Mouse (Mus musculus): ENCODE data around the gene Slc17a1. TPM values are rescaled to one million over a fixed set of nuclear protein-coding genes. Genes with fewer than 3 reads are reported as not detected.

Gene Slc17a1
- 0.15 TPM in 1 of 2 replicates, not detected in the other for polyA plus RNA-seq (2015; fragmentation: Nextera tagmentation; extraction: Ambion mirVana)

- H3K4me2 ChIP-seq: no peak within 1 kb of the TSS
- no peak within 1 kb of the TSS for H3K27ac ChIP-seq
- H3K4me1 ChIP-seq: peaks cover 7% of the 10 kb centered on the region; the same call in 1 of the 2 replicates
- no peaks in the 10 kb centered on the region for H3K36me3 ChIP-seq
- no peak for ATAC-seq (ENCODE audit: borderline replicate concordance, extremely low read depth, low FRiP score, low TSS enrichment)
- no peak within 1 kb of the TSS for H3K4me3 ChIP-seq
- no peaks in the 10 kb centered on the region for H3K27me3 ChIP-seq
- H3K9me3 ChIP-seq: no peaks in the 10 kb centered on the region
- no peak within 1 kb of the TSS for H3K9ac ChIP-seq
- WGBS: 79% methylated on average over 7 of the region's 7 CpGs
Observed at GRCm38 (mm10) chr13:23867405-23867804, at the start of gene Slc17a1. Slc17a1 (plus strand) TSS chr13:23867750.

- Histone ChIP-seq H3K27ac (no peak overlapping the region), H3K4me1 (no peaks in the 10 kb centered on the region), H3K4me2 (no peak overlapping the region), H3K9ac (no peak overlapping the region), H3K27me3 (no peaks in the 10 kb centered on the region), H3K9me3 (no peaks in the 10 kb centered on the region), H3K36me3 (no peaks in the 10 kb centered on the region), H3K4me3 (no peak overlapping the region)
- WGBS: 56% methylated on average over 4 of the region's 4 CpGs
- no peak for ATAC-seq (ENCODE audit: borderline replicate concordance, extremely low read depth, low FRiP score, low TSS enrichment)
Observed at GRCm38 (mm10) chr13:23820179-23820940, 47.2 kb upstream of the Slc17a1 start.

- Histone ChIP-seq H3K4me1 (no peaks in the 10 kb centered on the region), H3K27ac (no peak overlapping the region), H3K27me3 (no peaks in the 10 kb centered on the region), H3K36me3 (no peaks in the 10 kb centered on the region), H3K9me3 (no peaks in the 10 kb centered on the region), H3K4me2 (no peak overlapping the region), H3K9ac (no peak overlapping the region), H3K4me3 (no peak overlapping the region)
- ATAC-seq (ENCODE audit: borderline replicate concordance, extremely low read depth, low FRiP score, low TSS enrichment): no peak
- WGBS: 44% methylated on average over 3 of the region's 3 CpGs
Observed at GRCm38 (mm10) chr13:23822213-23822612, 45.3 kb upstream of the Slc17a1 start.

GRCm38 (mm10) chr13:23826606-23827005, 40.9 kb upstream of the Slc17a1 start:
- no peak overlapping the region for H3K27ac ChIP-seq
- H3K36me3 ChIP-seq: no peaks in the 10 kb centered on the region
- WGBS: 39% methylated on average over 3 of the region's 3 CpGs
- ATAC-seq (ENCODE audit: borderline replicate concordance, extremely low read depth, low FRiP score, low TSS enrichment): no peak
- no peak overlapping the region for H3K4me2 ChIP-seq
- no peaks in the 10 kb centered on the region for H3K9me3 ChIP-seq
- no peaks in the 10 kb centered on the region for H3K4me1 ChIP-seq
- H3K27me3 ChIP-seq: no peaks in the 10 kb centered on the region
- no peak overlapping the region for H3K9ac ChIP-seq
- H3K4me3 ChIP-seq: no peak overlapping the region

- ATAC-seq (ENCODE audit: borderline replicate concordance, extremely low read depth, low FRiP score, low TSS enrichment): no peak
- Histone ChIP-seq H3K4me1 (no peaks in the 10 kb centered on the region), H3K4me2 (no peak overlapping the region), H3K9ac (no peak overlapping the region), H3K9me3 (no peaks in the 10 kb centered on the region), H3K27ac (no peak overlapping the region), H3K36me3 (no peaks in the 10 kb centered on the region), H3K27me3 (no peaks in the 10 kb centered on the region), H3K4me3 (no peak overlapping the region)
- 15% methylated on average over 6 of the region's 6 CpGs for WGBS
Observed at GRCm38 (mm10) chr13:23833053-23833452, 34.5 kb upstream of the Slc17a1 start.

GRCm38 (mm10) chr13:23834836-23835235, 32.7 kb upstream of the Slc17a1 start:
- no peaks in the 10 kb centered on the region for H3K36me3 ChIP-seq
- no peak overlapping the region for H3K4me2 ChIP-seq
- H3K27me3 ChIP-seq: no peaks in the 10 kb centered on the region
- no peak overlapping the region for H3K27ac ChIP-seq
- H3K9me3 ChIP-seq: no peaks in the 10 kb centered on the region
- ATAC-seq (ENCODE audit: borderline replicate concordance, extremely low read depth, low FRiP score, low TSS enrichment): no peak
- no peak overlapping the region for H3K4me3 ChIP-seq
- H3K9ac ChIP-seq: no peak overlapping the region
- no peaks in the 10 kb centered on the region for H3K4me1 ChIP-seq
- WGBS: 84% methylated on average over 5 of the region's 5 CpGs

GRCm38 (mm10) chr13:23836630-23837029, 30.9 kb upstream of the Slc17a1 start:
- Histone ChIP-seq H3K27me3 (no peaks in the 10 kb centered on the region), H3K4me1 (no peaks in the 10 kb centered on the region), H3K36me3 (no peaks in the 10 kb centered on the region), H3K9ac (no peak overlapping the region), H3K9me3 (no peaks in the 10 kb centered on the region), H3K4me3 (no peak overlapping the region), H3K4me2 (no peak overlapping the region), H3K27ac (no peak overlapping the region)
- 86% methylated on average over 5 of the region's 5 CpGs for WGBS
- ATAC-seq (ENCODE audit: borderline replicate concordance, extremely low read depth, low FRiP score, low TSS enrichment): no peak

GRCm38 (mm10) chr13:23839308-23839707, 28.2 kb upstream of the Slc17a1 start, which contains the start of gene Slc17a3:
Slc17a3 (plus strand) TSS chr13:23839434.
- H3K36me3 ChIP-seq: no peaks in the 10 kb centered on the region
- H3K27me3 ChIP-seq: no peaks in the 10 kb centered on the region
- no peak within 1 kb of the TSS for H3K4me2 ChIP-seq
- H3K4me1 ChIP-seq: no peaks in the 10 kb centered on the region
- WGBS: 62% methylated on average over 2 of the region's 2 CpGs
- ATAC-seq (ENCODE audit: borderline replicate concordance, extremely low read depth, low FRiP score, low TSS enrichment): no peak
- H3K9me3 ChIP-seq: no peaks in the 10 kb centered on the region
- no peak within 1 kb of the TSS for H3K4me3 ChIP-seq
- H3K9ac ChIP-seq: no peak within 1 kb of the TSS
- H3K27ac ChIP-seq: no peak within 1 kb of the TSS

- H3K27me3 ChIP-seq: no peaks in the 10 kb centered on the region
- no peak overlapping the region for H3K4me2 ChIP-seq
- H3K4me1 ChIP-seq: no peaks in the 10 kb centered on the region
- no peak overlapping the region for H3K9ac ChIP-seq
- no peaks in the 10 kb centered on the region for H3K36me3 ChIP-seq
- H3K4me3 ChIP-seq: no peak overlapping the region
- no peaks in the 10 kb centered on the region for H3K9me3 ChIP-seq
- no peak for ATAC-seq (ENCODE audit: borderline replicate concordance, extremely low read depth, low FRiP score, low TSS enrichment)
- WGBS: 74% methylated on average over 4 of the region's 4 CpGs
- no peak overlapping the region for H3K27ac ChIP-seq
Observed at GRCm38 (mm10) chr13:23845851-23846250, 21.7 kb upstream of the Slc17a1 start.

GRCm38 (mm10) chr13:23849299-23849698, 18.3 kb upstream of the Slc17a1 start:
- ATAC-seq (ENCODE audit: borderline replicate concordance, extremely low read depth, low FRiP score, low TSS enrichment): no peak
- Histone ChIP-seq H3K9me3 (no peaks in the 10 kb centered on the region), H3K27ac (no peak overlapping the region), H3K4me3 (no peak overlapping the region), H3K9ac (no peak overlapping the region), H3K27me3 (no peaks in the 10 kb centered on the region), H3K4me1 (no peaks in the 10 kb centered on the region), H3K4me2 (no peak overlapping the region), H3K36me3 (no peaks in the 10 kb centered on the region)
- 82% methylated on average over 2 of the region's 2 CpGs for WGBS

- Histone ChIP-seq H3K27me3 (no peaks in the 10 kb centered on the region), H3K9me3 (no peaks in the 10 kb centered on the region), H3K36me3 (no peaks in the 10 kb centered on the region), H3K4me2 (no peak overlapping the region), H3K4me3 (no peak overlapping the region), H3K9ac (no peak overlapping the region), H3K27ac (no peak overlapping the region), H3K4me1 (no peaks in the 10 kb centered on the region)
- WGBS: 50% methylated on average over 3 of the region's 3 CpGs
- ATAC-seq (ENCODE audit: borderline replicate concordance, extremely low read depth, low FRiP score, low TSS enrichment): no peak
Observed at GRCm38 (mm10) chr13:23856401-23856800, 11.1 kb upstream of the Slc17a1 start.

GRCm38 (mm10) chr13:23861815-23862214, 5.7 kb upstream of the Slc17a1 start:
- Histone ChIP-seq H3K36me3 (no peaks in the 10 kb centered on the region), H3K27ac (no peak overlapping the region), H3K4me3 (no peak overlapping the region), H3K4me2 (no peak overlapping the region), H3K27me3 (no peaks in the 10 kb centered on the region), H3K9me3 (no peaks in the 10 kb centered on the region), H3K9ac (no peak overlapping the region), H3K4me1 (peaks cover 7% of the 10 kb centered on the region; the same call in 1 of the 2 replicates)
- no peak for ATAC-seq (ENCODE audit: borderline replicate concordance, extremely low read depth, low FRiP score, low TSS enrichment)
